In the genomic region with DNA sequence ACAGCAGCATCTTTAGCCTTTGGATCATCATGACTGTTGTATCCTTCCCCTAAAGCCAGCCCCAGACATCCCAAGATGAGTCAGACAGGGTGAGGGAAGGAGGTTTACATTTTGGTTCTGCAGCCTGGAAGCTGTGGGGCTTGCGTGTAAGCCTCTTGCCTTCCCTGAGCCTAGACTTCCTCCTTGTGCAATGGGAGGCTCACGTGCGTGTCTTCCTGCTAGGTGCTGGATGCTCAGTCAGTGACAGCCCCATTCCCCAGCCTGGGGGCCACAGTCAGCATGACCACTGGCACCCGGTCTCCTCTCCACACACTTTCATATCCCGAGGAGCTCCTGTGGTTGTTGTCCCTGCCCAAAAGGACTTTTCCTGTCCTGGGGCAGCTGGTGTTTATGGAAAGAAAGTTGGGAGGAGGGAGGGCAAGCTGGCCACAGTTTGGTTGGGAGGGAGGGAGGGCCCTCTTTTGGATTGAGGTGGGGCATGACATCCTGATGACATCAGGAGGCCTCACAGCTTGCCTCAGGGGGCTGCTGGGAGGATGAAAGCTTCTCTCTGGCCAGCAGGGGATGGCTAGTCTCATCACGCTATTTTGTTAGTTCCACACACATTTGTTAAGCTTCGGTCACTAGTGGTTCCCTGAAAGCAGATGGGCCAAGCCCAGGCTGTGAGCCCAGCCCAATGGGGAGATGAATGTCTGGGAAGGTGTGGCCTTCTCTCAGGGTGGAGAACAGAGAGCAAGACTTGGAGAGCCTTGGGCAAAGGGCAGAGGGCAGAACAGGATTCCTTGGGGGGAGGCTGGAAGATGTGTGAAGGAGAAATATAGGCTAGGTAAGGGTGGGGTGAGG, we compare ENCODE assay signal across 13 mouse cellular contexts. TPM values are rescaled to one million over a fixed set of nuclear protein-coding genes. Genes with fewer than 3 reads are reported as not detected.
DNase-seq lines count a peak whose midpoint lies in the region; ATAC-seq and TF ChIP-seq lines count a peak whose summit lies in the region.
"Had no signal": no experiment of that assay in that cellular context is flagged by ENCODE, and none has a peak within 500 bp of the region (broad histone marks: within the 10 kb centered on the region; RNA-seq: fewer than 3 reads in every experiment).

No protein-coding gene starts in this region.

- H3K36me3 ChIP-seq in lung, embryonic 14.5 days (ENCODE audit: insufficient read depth), result no peaks in the 10 kb centered on the region
- no peaks in the 10 kb centered on the region for H3K36me3 ChIP-seq in midbrain, embryonic 16.5 days (ENCODE audit: control insufficient read depth, insufficient read depth, low read length)

- no peak; the same call in 1 of the 2 replicates for TF ChIP-seq CTCF in lung, embryonic 14.5 days (IDR thresholded peaks at IDR 0.05; ENCODE audit: low read depth)

- H3K9ac ChIP-seq in lung, embryonic 14.5 days, result no peak overlapping the region
- H3K9ac ChIP-seq in midbrain, embryonic 16.5 days (ENCODE audit: low read depth, low read length), result no peak overlapping the region

- H3K9me3 ChIP-seq in lung, embryonic 14.5 days (ENCODE audit: low read depth, low read length), result no peaks in the 10 kb centered on the region
- no peaks in the 10 kb centered on the region for H3K9me3 ChIP-seq in midbrain, embryonic 16.5 days (replicated peaks; ENCODE audit: control insufficient read depth, low read length, poor library complexity, severe bottlenecking)

- H3K27ac ChIP-seq in lung, embryonic 14.5 days (ENCODE audit: low read depth), result peak overlapping the region; percentile 42; the same call in 1 of the 2 replicates
- no peak overlapping the region for H3K27ac ChIP-seq in midbrain, embryonic 16.5 days (ENCODE audit: low read length)
- H3K27ac ChIP-seq: layer of hippocampus, adult 2 months had no signal

- ATAC-seq in frontal cortex, adult (ENCODE audit: low TSS enrichment), result 0 out of 2 replicates have a peak, but pooled peaks have one; percentile 35
- peak; percentile 3; the same call in 1 of the 2 replicates for ATAC-seq in lung, embryonic 14.5 days (ENCODE audit: insufficient read depth)
- no peak for ATAC-seq in midbrain, embryonic 16.5 days
- ATAC-seq: inflammation-experienced regulatory T-cells, adult 6 months had no signal

- no peaks in the 10 kb centered on the region for H3K27me3 ChIP-seq in lung, embryonic 14.5 days (ENCODE audit: insufficient read depth, low read length)
- peaks cover 6% of the 10 kb centered on the region; the same call in 1 of the 2 replicates for H3K27me3 ChIP-seq in midbrain, embryonic 16.5 days (ENCODE audit: control insufficient read depth, insufficient read depth, low read depth, low read length)

- H3K4me3 ChIP-seq in lung, embryonic 14.5 days (ENCODE audit: low read depth, low read length), result no peak overlapping the region
- no peak overlapping the region for H3K4me3 ChIP-seq in midbrain, embryonic 16.5 days (ENCODE audit: low read depth, low read length)
- H3K4me3 ChIP-seq: layer of hippocampus, adult 2 months had no signal

- no peak overlapping the region for H3K4me2 ChIP-seq in lung, embryonic 14.5 days
- no peak overlapping the region for H3K4me2 ChIP-seq in midbrain, embryonic 16.5 days (ENCODE audit: low read length)

- 31% methylated on average over 7 of the region's 7 CpGs for WGBS in lung, embryonic 14.5 days
- 71% methylated on average over 7 of the region's 7 CpGs for WGBS in midbrain, embryonic 16.5 days

- peaks cover 26% of the 10 kb centered on the region for H3K4me1 ChIP-seq in lung, embryonic 14.5 days (ENCODE audit: insufficient read depth)
- peaks cover 5% of the 10 kb centered on the region for H3K4me1 ChIP-seq in midbrain, embryonic 16.5 days (ENCODE audit: control insufficient read depth, insufficient read depth, low read length)

- DNase-seq in frontal cortex, adult 2 months (ENCODE audit: extremely low spot score in 1 of 2, low spot score in 1 of 2), result no peak
- DNase-seq in lung, embryonic 14.5 days, result peak; percentile 46
- no peak for DNase-seq in lung, adult 18-20 months
- DNase-seq in lung, postnatal 36 days, result peak; percentile 52
- DNase-seq in embryo, embryonic 11 days, result no peak
- no peak for DNase-seq in frontal cortex, postnatal 10 days (ENCODE audit: low spot score in 2 of 2)
- DNase-seq: gastrocnemius, postnatal 10 days; left cerebral cortex, postnatal 4 days; right cerebral cortex, adult 18-20 months had no signal

RNA-seq across cellular contexts. Expression of a gene that starts 4.5 kb away (rescaled TPM):
- polyA plus RNA-seq in frontal cortex, adult 2 months (2012; rRNA removed), result 14.1 and 16.0 TPM in 2 replicates
- 30.2 and 33.4 TPM in 2 replicates for polyA plus RNA-seq in lung, embryonic 14.5 days (2014; fragmentation: Nextera tagmentation; extraction: Ambion mirVana)
- 4.0 and 5.5 TPM in 2 replicates for polyA plus RNA-seq in midbrain, embryonic 16.5 days (2015; fragmentation: Nextera tagmentation; extraction: Ambion mirVana)

Comparison
In these comparisons a context has a peak if more than half of its experiments do, and no peak if none do; other contexts are left out.
1. DNase-seq: peak in lung, embryonic 14.5 days (single experiment) and lung, postnatal 36 days (single experiment); none in frontal cortex, adult 2 months (0 of 2), lung, adult 18-20 months (0 of 2), embryo, embryonic 11 days (single experiment) and frontal cortex, postnatal 10 days (0 of 2).